Mouse (Mus musculus) monocyte, adult 2 months (primary cell): Measurements from ENCODE around the gene Frmd4a.

ENCODE experiments used
- DNase-seq, 2 experiments: peaks; one replicate each; pipeline ENCODE4 v3.0.0; 2022; ENCODE audit warnings: low spot score in 2 of 2, low read depth in 1 of 2

Gene Frmd4a

DNA sequence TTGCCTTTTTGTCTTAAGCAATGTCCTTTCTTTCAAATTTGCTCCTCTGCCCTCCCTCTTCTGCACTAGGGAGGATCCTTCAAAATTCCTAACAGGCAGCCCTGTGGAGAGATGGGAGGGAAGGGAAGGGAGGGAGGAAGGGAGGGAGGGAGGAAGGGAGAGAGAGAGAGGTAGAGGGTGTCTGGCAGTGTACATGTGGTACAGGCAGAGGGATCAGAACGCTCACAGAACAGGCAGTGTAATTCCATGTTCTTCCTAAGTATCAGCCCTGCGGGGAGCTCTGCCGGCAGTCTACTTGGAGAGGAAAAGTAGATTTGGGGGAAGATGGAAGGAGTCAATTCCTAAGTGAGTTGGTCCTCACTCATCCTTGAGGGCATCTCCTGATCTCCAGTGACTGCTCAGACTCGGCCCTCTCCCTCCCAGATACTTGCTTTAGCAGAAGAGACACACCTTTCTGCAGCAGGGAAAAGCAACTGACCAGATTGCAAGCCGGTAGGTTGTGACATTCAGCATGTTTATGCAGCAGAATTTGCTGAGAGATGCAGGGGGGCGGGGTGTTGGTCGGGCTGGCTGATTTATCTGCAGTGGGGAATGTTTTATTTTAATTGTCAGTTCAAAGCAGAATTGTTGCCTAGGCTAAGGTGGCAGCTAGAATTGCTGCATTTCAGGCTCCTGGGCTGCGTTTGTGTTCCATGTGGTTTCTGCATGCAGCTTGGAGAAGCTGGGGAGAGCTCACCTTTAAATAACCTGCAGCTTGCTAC, at the start of gene Frmd4a:
Gene Frmd4a, plus strand, starts transcription at position 190 of the 761 bp plus-strand sequence.
- no peak for DNase-seq

DNA sequence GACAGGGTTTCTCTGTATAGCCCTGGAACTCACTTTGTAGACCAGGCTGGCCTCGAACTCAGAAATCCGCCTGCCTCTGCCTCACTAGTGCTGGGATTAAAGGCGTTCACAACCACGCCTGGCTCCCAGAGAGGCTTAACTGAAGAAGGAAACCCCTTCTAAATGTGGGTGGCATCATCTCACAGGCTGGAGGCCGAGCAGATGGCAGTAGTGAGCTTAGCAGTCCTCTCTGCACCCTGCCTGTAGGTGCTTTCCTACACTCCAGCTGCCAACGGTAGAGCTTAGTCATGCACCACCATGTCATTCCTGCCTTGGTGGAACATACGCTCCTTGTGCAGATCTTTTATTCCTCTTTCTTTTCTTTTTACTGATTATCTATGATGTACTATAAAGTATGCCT, 28.6 kb upstream of the Frmd4a start:
- no peak for DNase-seq

DNA sequence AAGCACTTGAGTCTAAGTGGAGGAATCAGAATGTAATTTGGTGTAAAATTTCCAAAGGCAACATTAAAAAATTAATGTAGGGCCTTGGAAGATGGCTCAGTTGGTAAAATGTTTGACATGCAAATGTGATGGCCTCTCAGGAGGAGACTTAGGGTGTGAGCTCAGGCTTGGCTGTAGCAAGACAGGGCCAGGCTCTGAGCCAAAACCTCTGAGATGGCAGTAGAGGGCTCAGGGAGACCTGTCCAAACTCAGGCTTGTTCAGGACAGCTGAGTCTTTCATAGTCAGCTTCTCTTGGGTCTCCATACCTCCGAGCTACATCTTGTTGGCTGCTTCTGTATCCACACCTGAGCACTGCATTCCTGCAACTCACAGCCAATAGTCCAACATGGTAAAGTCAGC, 27.1 kb upstream of the Frmd4a start:
- DNase-seq: no peak

GRCm38 (mm10) chr2:4018431-4018876, 937 bp downstream of the Frmd4a start:
- no peak for DNase-seq

GRCm38 (mm10) chr2:4018909-4019308, 1.4 kb downstream of the Frmd4a start:
- DNase-seq: no peak

DNA sequence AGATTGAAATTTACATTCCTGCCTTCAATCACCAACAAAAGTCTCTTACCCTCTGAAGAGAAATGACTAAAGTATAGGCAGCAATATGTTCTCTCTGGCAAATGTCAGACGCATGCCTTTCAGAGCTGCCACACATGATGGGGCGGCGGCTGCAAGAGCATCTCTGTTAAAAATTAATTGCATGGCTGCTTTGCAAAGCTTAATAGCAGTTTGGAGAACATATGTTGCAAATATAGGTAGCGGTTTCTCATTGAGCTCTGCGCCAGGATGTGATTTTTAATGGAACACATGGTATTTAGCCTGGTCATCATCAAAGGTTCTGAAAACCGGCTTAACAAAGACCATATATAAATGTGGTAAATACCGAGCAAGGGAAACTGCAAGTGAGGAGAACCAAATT, 7.4 kb downstream of the Frmd4a start:
- no peak for DNase-seq

GRCm38 (mm10) chr2:4029031-4029747, 11.7 kb downstream of the Frmd4a start:
- DNase-seq: no peak

DNA sequence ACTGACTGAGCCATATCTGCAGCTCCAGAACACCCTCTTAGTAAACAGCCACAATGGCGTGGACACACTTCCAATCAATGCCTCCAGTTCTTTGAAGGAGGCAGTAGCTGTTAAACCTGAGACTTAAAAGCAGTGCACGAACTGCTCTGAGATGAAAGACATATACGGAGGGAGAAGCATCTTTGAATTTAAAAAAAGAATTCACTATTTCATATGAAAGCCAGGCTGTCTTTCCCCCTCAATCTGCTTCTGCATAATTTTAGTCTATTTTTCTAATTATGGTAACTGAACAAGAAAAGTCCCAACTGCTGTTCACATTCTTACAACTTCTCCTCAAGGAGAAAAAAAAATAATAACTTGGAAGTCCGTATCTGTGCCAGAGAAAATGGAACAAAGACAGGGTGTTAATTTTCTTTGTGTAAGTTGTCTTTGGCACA, 18.7 kb downstream of the Frmd4a start:
- no peak for DNase-seq

DNA sequence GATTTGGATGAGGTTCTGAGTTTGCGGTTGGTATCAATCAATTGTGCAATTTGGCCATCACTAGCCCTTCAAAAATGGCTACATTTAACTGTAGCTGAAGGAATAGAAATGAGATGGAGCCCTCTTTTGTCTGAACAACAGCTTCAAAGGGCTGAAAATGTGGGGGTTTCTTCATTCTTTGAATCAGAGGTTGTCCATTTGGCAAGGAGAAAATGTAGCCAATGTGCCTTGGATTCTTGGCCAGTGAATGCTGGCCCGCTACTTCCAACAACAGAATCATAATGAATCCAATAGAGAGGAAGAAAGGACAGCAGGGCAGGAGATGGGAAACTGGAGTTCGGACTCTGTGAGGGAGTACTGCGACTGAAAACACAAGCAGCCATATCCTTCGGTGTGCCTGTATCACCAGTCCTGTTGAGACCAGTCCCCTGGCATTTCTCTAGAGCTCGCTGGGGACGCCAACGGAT, 19.2 kb downstream of the Frmd4a start:
- no peak for DNase-seq

DNA sequence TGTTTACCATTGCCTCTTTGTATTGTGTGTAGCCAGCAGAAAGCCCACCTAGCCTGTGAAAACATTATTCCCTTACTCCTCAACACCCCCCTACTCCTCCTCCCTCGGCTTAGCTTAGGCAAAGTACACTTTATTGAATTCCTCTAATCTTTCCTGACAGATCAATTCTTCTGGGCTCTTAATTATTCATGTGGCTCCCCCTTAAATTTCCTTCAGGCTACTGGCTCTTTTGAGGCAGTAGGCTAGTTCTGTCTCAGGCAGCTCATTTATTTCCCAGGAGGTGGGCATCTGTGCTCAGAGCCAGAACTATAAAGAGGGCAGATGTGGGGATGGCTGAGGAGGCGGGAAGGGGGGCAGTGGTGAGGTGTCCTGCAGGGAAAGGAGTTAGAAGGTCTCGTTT, 24.5 kb downstream of the Frmd4a start:
- DNase-seq: no peak

- DNase-seq: no peak
Observed at GRCm38 (mm10) chr2:4055481-4055880, 38.0 kb downstream of the Frmd4a start.

DNA sequence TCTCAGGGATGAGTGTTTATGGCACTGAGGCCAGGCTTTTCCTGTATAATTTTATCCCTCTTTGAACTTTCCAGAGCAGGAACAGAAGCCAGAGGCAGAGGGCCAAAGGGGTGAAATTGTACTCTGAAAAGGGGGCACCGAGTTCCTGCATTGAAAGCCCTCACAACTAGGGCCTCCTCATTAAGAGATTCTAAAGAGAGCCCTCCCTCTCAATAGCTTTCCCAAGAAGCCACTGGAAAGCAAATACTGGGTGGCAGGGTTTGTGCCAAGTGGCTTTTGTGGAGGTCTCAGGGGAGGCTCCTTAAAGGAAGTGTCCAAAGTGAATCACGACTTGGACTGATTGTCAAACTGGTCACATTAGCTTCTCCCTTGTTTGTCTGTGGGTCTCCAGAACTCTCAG, 43.2 kb downstream of the Frmd4a start:
- DNase-seq: no peak

DNA sequence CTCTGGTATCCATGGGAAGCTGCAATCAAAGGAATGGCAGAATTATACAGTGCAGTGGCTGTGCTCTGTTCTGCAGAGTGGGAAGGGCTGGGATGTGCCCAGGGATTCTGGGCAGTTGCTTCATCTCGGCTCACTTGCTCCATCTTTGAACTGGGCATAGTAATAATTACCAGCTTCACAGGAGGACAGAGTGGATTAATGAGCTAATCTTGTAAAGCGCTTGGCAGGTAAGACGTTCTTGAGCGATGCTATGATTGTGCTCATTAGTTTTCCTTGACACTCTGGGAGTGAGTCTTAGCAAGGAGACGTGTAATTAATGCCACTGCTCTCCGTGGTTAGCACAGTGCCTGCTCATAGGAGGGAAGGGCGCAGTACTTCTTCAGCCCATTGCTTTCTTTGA, 54.3 kb downstream of the Frmd4a start:
- DNase-seq: no peak

DNA sequence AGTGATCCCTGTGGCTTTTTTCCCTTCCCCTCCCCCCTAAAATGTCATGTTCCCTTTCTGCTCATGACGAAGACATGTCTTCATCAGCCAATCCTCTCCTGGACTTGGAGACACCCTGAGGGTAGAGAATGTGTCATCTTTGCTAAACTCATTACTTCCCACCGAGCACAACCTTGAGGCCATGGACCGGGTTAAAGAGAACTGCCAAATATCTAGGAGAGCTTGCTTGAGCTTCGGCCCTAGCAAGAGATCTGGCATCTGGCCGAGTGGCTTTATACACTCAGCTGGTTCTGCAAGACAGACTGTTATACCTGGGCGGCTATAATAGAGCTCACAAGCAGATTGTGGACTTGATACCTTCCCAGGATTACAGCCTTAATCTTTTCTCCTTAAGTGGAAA, 66.4 kb downstream of the Frmd4a start:
- DNase-seq: no peak

DNA sequence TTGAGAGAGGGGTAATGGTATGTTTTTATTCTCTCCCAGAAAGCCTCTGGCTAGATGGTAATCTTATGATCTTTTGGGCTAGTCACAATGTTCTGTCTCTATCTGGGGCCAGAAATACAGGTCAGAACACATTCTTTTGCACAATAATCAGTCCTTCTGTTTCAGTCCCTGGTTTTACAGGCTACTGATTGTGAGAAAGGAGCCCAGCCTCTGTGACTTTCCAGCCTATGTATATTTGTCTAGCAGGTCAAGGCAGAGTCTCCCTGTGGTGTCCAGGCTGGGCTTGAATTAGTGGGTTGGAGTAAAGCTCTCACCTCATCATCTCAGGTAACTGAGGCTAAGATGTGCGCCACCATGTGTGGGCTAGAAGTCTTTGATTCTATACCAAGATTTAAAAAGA, 80.1 kb downstream of the Frmd4a start:
- no peak for DNase-seq

DNA sequence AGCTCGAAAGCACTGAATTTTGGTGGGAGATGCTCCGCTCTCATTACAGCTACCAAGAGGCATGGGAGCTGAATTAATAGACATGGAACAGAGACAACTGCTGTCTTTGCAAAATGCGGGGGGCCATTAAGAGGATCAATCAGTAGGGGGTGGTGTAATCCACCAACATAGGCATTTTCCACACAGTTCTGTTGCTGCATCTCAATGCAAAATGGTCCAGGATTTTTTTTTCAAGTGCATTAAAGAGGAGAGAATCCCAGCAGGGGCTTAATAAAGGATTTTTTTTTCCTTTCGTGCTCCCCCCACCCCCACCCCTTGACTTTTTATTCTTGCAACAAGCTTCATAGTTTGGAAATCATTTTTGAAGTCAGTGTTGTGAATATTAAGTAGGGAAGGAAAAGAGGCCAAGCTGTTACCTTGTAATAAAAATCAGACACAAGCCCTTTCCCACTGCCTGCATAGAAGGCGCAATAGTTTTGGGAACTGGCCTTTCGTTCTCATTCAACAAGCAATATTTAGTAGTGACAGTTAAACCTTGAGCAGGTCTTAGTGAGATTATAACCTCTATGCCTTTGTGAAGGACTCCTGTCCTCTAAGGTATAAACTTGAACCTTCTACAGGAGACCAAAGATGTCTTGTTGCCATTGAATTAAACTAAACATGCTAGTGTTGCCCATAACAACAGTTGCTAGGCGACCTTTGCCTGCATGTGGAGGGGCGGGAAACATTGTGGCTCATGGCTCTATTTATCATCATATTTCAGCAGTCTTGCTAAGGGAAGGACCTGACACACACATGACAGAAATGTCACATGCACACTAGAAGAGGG, 81.6 kb downstream of the Frmd4a start:
- DNase-seq: no peak

GRCm38 (mm10) chr2:4099777-4100104, 82.2 kb downstream of the Frmd4a start:
- DNase-seq: no peak

DNA sequence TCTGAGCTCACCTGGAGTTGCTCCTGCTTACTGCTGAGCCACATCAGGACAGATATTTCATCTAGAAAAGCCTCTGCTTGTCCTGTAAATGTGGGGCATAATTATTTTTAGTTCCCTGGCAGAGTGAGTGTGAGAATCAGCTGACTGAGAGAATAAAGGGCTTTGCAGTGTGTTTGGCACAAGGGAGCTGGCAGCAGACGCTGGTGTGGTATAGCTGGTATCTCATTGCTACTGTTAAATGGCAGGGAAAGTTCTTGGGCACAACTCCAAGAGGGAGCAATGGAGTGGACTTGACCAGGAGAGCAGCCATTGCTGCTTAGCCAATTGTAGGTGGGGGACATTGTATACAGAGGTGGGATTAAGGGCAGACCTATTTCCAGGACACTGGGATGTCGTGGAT, 83.9 kb downstream of the Frmd4a start:
- DNase-seq: no peak

- no peak for DNase-seq
Observed at GRCm38 (mm10) chr2:4113303-4113920, 95.9 kb downstream of the Frmd4a start.

- DNase-seq: no peak
Observed at GRCm38 (mm10) chr2:4119678-4120458, 102.4 kb downstream of the Frmd4a start.

- no peak for DNase-seq
Observed at GRCm38 (mm10) chr2:4131216-4131615, 113.7 kb downstream of the Frmd4a start.
